Mouse (Mus musculus): ENCODE measurements around the gene Acot2. TPM values are rescaled to one million over a fixed set of nuclear protein-coding genes. Genes with fewer than 3 reads are reported as not detected.
"Not testable (repeated sequence)": the region's sequence is repeated elsewhere in the genome, so short reads cannot be mapped to it uniquely, and the experiment has no call there.

The Acot2 gene
- polyA plus RNA-seq, 1 experiment from 2014 or later: 12.2 TPM

GRCm38 (mm10) chr12:84038241-84038640, 50.6 kb downstream of the Acot2 start, which contains the start of gene Acot4:
Gene Acot4, plus strand, starts transcription at chr12:84038379.
- peak; percentile 53 for DNase-seq (ENCODE audit: low spot score)
- H3K9me3 ChIP-seq (ENCODE audit: control insufficient read depth, low read length); H3K27ac ChIP-seq (ENCODE audit: low read depth, low read length); H3K27me3 ChIP-seq (ENCODE audit: control insufficient read depth, insufficient read depth, low read length); ATAC-seq (replicated peaks; ENCODE audit: low FRiP score); H3K36me3 ChIP-seq (ENCODE audit: control insufficient read depth, insufficient read depth, low read length); H3K4me1 ChIP-seq (replicated peaks; ENCODE audit: control insufficient read depth, insufficient read depth, low read length): not testable (repeated sequence)
- H3K9ac ChIP-seq (ENCODE audit: low read length): peak within 1 kb of the TSS; percentile 49; the same call in 1 of the 2 replicates
- peak within 1 kb of the TSS; percentile 35 for H3K4me3 ChIP-seq (ENCODE audit: low read depth, low read length)
- 13% methylated on average over 27 of the region's 32 CpGs for WGBS
- peak within 1 kb of the TSS; percentile 54 for H3K4me2 ChIP-seq (ENCODE audit: low read depth, low read length, severe bottlenecking)

- not testable (repeated sequence) for ATAC-seq (replicated peaks; ENCODE audit: low FRiP score); H3K4me1 ChIP-seq (replicated peaks; ENCODE audit: control insufficient read depth, insufficient read depth, low read length); H3K27ac ChIP-seq (ENCODE audit: low read depth, low read length); H3K27me3 ChIP-seq (ENCODE audit: control insufficient read depth, insufficient read depth, low read length); H3K36me3 ChIP-seq (ENCODE audit: control insufficient read depth, insufficient read depth, low read length); H3K9me3 ChIP-seq (ENCODE audit: control insufficient read depth, low read length)
- H3K9ac ChIP-seq (ENCODE audit: low read length): peak within 1 kb of the TSS; percentile 49; the same call in 1 of the 2 replicates
- H3K4me3 ChIP-seq (ENCODE audit: low read depth, low read length): peak within 1 kb of the TSS; percentile 35
- peak; percentile 56 for DNase-seq (ENCODE audit: low spot score)
- 2% methylated on average over 39 of the region's 39 CpGs for WGBS
- H3K4me2 ChIP-seq (ENCODE audit: low read depth, low read length, severe bottlenecking): peak within 1 kb of the TSS; percentile 54
Measured at GRCm38 (mm10) chr12:84038691-84039111, 51.0 kb downstream of the Acot2 start, which contains the start of gene Gm49366. Gene Gm49366, plus strand, starts transcription at chr12:84038935.

- no peak overlapping the region for H3K27ac ChIP-seq (ENCODE audit: low read depth, low read length)
- DNase-seq (ENCODE audit: low spot score): no peak
- no peak overlapping the region for H3K9ac ChIP-seq (ENCODE audit: low read length)
- H3K4me2 ChIP-seq (ENCODE audit: low read depth, low read length, severe bottlenecking): no peak overlapping the region
- no peaks in the 10 kb centered on the region for H3K27me3 ChIP-seq (ENCODE audit: control insufficient read depth, insufficient read depth, low read length)
- no peak for ATAC-seq (replicated peaks; ENCODE audit: low FRiP score)
- no peaks in the 10 kb centered on the region for H3K9me3 ChIP-seq (ENCODE audit: control insufficient read depth, low read length)
- H3K36me3 ChIP-seq (ENCODE audit: control insufficient read depth, insufficient read depth, low read length): no peaks in the 10 kb centered on the region
- 89% methylated on average over 5 of the region's 5 CpGs for WGBS
- H3K4me1 ChIP-seq (replicated peaks; ENCODE audit: control insufficient read depth, insufficient read depth, low read length): no peaks in the 10 kb centered on the region
- H3K4me3 ChIP-seq (ENCODE audit: low read depth, low read length): no peak overlapping the region
Measured at GRCm38 (mm10) chr12:84042248-84042647, 54.6 kb downstream of the Acot2 start.

Other genes starting within 250 kb of the Acot2 start
- 0.04 and 0.05 TPM in 2 replicates for gene Papln, start 224.2 kb upstream of the Acot2 start, polyA plus RNA-seq (2014; fragmentation: Nextera tagmentation; extraction: Ambion mirVana)
- gene Numb, start 65.9 kb upstream of the Acot2 start, polyA plus RNA-seq (2014; fragmentation: Nextera tagmentation; extraction: Ambion mirVana): 33.3 and 34.4 TPM in 2 replicates
- gene Riox1, start 37.3 kb upstream of the Acot2 start, polyA plus RNA-seq (2014; fragmentation: Nextera tagmentation; extraction: Ambion mirVana): 18.0 and 20.0 TPM in 2 replicates
- not detected in 2 replicates for gene Heatr4, start 3.0 kb upstream of the Acot2 start, polyA plus RNA-seq (2014; fragmentation: Nextera tagmentation; extraction: Ambion mirVana)
- gene Acot1, start 21.6 kb downstream of the Acot2 start, polyA plus RNA-seq (2014; fragmentation: Nextera tagmentation; extraction: Ambion mirVana): 34.1 and 42.7 TPM in 2 replicates
- 0.31 TPM in 1 of 2 replicates, not detected in the other for gene Acot4, start 50.5 kb downstream of the Acot2 start, polyA plus RNA-seq (2014; fragmentation: Nextera tagmentation; extraction: Ambion mirVana)
- not detected in 2 replicates for gene Gm49366, start 51.1 kb downstream of the Acot2 start, polyA plus RNA-seq (2014; fragmentation: Nextera tagmentation; extraction: Ambion mirVana)
- 0.23 and 0.25 TPM in 2 replicates for gene Acot3, start 64.3 kb downstream of the Acot2 start, polyA plus RNA-seq (2014; fragmentation: Nextera tagmentation; extraction: Ambion mirVana)
- gene Acot5, start 81.5 kb downstream of the Acot2 start, polyA plus RNA-seq (2014; fragmentation: Nextera tagmentation; extraction: Ambion mirVana): not detected in 2 replicates
- 1.5 and 1.8 TPM in 2 replicates for gene Acot6, start 112.8 kb downstream of the Acot2 start, polyA plus RNA-seq (2014; fragmentation: Nextera tagmentation; extraction: Ambion mirVana)
- 6.1 and 6.8 TPM in 2 replicates for gene Dnal1, start 126.5 kb downstream of the Acot2 start, polyA plus RNA-seq (2014; fragmentation: Nextera tagmentation; extraction: Ambion mirVana)
- 1.9 and 2.8 TPM in 2 replicates for gene Pnma1, start 160.6 kb downstream of the Acot2 start, polyA plus RNA-seq (2014; fragmentation: Nextera tagmentation; extraction: Ambion mirVana)
- gene Elmsan1, start 231.0 kb downstream of the Acot2 start, polyA plus RNA-seq (2014; fragmentation: Nextera tagmentation; extraction: Ambion mirVana): 7.6 and 9.6 TPM in 2 replicates

Data from forebrain, embryonic 11.5 days (tissue).